Mouse (Mus musculus): Measurements from ENCODE around the gene Miox.

Gene Miox

GRCm38 (mm10) chr15:89314511-89315189 lies 19.5 kb upstream of the Miox start:
- in situ Hi-C loops (cut with MboI; ENCODE audit: unreplicated experiment in 2 of 2) = loop anchor here in 1 of 2 experiments (5.0 kb wide), 1 partner anchor 58 kb away; the partner anchor contains the start of gene Sco2

- in situ Hi-C loops (cut with MboI; ENCODE audit: unreplicated experiment in 2 of 2) = no loop called here
Measured at GRCm38 (mm10) chr15:89315190-89315731, 18.9 kb upstream of the Miox start, which contains the start of gene Sbf1. Sbf1 (minus strand) TSS chr15:89315311.

- in situ Hi-C loops (cut with MboI; ENCODE audit: unreplicated experiment in 2 of 2) = no loop called here
Measured at GRCm38 (mm10) chr15:89316146-89316545, 18.1 kb upstream of the Miox start.

GRCm38 (mm10) chr15:89321264-89321663 lies 12.9 kb upstream of the Miox start:
- in situ Hi-C loops (cut with MboI; ENCODE audit: unreplicated experiment in 2 of 2) = no loop called here

DNA sequence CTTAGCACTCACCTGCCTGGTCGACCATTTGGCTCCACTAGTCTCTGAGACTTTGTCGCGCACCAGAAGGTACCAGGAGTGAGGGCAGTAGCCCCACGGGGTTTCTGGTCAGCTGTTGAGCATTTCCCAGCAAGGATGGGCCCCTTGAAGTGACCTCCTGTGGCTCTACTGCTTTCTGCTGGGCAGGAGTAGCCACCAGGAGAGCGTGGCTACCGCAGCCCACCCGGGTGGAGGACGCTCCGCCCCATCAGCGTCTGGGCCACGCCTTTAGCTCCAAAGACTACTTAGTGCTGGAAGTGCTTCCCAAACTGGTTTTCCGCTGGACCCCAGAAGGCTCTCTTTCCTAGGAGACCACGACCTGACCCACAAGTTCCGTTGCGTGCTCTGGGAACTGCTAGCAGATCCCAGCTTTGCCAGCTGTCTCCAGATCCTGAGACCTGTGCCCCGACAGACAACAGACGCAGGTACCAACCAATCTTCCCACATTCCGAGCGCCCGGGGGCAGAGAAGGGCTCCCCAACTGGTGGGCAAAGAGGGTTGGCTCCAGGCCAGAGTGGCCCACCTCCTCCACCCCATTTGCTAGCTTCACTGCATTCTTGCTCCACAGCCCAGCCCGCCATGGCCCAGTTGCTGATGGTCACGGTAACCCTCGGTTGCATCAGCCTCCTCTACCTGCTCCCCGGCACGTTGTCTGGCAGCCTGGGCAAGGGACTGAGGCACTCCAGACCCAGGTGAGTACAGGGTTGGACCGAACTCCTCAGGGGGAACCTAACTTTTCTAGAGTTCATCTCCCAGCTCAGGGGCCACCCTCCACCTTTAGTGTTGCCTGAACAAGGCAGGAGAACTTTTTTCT lies 11.3 kb upstream of the Miox start, which contains the start of gene Adm2:
Gene Adm2 (plus strand): TSS at position 51 of the 853 bp plus-strand sequence.
- in situ Hi-C loops (cut with MboI; ENCODE audit: unreplicated experiment in 2 of 2) = no loop called here

DNA sequence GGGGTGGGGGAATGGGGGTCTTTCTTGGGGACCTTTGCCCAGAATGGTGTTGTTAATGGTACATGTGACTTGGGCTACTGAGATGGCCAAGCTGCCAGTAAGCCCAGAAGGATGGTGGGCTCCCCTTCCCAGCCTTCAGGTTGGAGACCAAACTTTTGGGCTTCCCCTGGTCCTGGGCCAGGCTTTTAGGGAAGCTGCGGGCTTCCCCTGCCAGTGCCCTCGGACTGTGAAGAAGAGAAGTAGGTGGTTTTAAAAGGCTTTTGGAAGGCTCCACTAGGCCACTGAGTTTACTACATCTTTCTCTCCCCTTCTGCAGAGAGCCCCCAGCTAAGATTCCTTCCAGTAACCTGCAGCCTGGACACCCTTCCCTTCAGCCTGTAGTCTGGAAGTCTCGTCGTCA lies 10.5 kb upstream of the Miox start:
- in situ Hi-C loops (cut with MboI; ENCODE audit: unreplicated experiment in 2 of 2) = no loop called here

GRCm38 (mm10) chr15:89326441-89326840 lies 7.8 kb upstream of the Miox start:
- in situ Hi-C loops (cut with MboI; ENCODE audit: unreplicated experiment in 2 of 2) = no loop called here

GRCm38 (mm10) chr15:89334774-89335537 lies 758 bp downstream of the Miox start:
- in situ Hi-C loops (cut with MboI; ENCODE audit: unreplicated experiment in 2 of 2) = no loop called here

DNA sequence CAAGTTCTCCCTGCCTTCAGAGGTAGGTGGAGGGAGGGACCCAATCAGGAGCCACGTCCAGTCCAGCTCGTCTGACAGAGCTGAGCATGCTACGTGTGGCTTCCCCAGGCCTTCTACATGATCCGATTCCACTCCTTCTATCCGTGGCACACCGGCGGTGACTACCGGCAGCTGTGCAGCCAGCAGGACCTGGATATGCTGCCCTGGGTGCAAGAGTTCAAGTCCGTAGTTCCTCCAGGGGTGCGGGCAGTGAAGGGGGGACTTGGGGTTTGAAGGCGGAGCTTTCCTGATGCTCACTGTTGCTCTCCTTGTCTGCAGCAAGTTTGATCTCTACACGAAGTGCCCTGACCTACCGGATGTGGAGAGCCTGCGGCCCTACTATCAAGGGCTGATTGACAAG lies 2.2 kb downstream of the Miox start:
- in situ Hi-C loops (cut with MboI; ENCODE audit: unreplicated experiment in 2 of 2) = no loop called here

- in situ Hi-C loops (cut with MboI; ENCODE audit: unreplicated experiment in 2 of 2) = loop anchor here in 1 of 2 experiments (5.0 kb wide), 1 partner anchor 32 kb away; no protein-coding TSS in a partner anchor
Measured at GRCm38 (mm10) chr15:89339696-89340095, 5.5 kb downstream of the Miox start.

- in situ Hi-C loops (cut with MboI; ENCODE audit: unreplicated experiment in 2 of 2) = loop anchor here in 1 of 2 experiments (5.0 kb wide), 1 partner anchor 33 kb away; no protein-coding TSS in a partner anchor
Measured at GRCm38 (mm10) chr15:89340136-89340535, 5.9 kb downstream of the Miox start.

GRCm38 (mm10) chr15:89341678-89342077 lies 7.5 kb downstream of the Miox start:
- in situ Hi-C loops (cut with MboI; ENCODE audit: unreplicated experiment in 2 of 2) = loop anchor here in 1 of 2 experiments (5.0 kb wide), 1 partner anchor 34 kb away; no protein-coding TSS in a partner anchor

DNA sequence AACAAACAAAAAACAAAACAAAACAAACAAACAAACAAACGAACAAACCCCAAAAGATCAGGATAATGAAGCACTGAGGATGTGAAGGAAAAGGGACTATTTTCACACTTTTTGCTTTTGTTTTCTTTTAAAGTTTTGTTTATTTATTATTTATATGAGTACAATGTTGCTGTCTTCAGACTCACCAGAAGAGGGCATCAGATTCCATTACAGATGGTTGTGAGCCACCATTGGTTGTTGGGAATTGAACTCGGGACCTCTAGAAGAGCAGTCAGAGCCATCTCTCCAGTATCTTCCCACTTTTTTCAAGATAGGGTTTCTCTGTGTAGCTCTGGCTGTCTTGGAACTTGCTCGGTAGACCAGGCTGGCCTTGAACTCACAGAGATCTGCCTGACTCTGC lies 9.1 kb downstream of the Miox start:
- in situ Hi-C loops (cut with MboI; ENCODE audit: unreplicated experiment in 2 of 2) = loop anchor here in 1 of 2 experiments (5.0 kb wide), 1 partner anchor 36 kb away; no protein-coding TSS in a partner anchor

GRCm38 (mm10) chr15:89350447-89350846 lies 16.2 kb downstream of the Miox start:
- in situ Hi-C loops (cut with MboI; ENCODE audit: unreplicated experiment in 2 of 2) = loop anchor here in 1 of 2 experiments (10.0 kb wide), 1 partner anchor 136 kb away; the partner anchor contains the start of gene Ppp6r2

DNA sequence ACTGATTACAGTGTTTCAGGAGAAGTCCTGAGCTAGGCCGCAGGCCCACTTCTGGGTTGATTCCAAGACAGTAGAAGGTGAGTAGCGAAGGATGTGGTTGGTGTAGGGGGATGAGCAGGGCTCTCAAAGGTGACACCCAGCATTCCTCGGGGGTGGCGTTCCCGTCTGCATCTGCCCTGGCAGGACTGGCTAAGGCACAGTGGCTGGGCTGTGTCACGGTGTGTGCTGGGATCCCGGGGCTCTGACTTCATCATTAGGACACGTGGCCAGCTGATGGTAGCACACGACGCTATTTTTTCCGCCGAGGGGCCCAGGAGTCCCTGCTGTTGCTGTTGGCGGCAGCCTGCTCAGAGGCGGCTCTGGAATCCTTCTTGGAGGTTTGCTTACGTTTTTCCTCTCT lies 17.1 kb downstream of the Miox start:
- in situ Hi-C loops (cut with MboI; ENCODE audit: unreplicated experiment in 2 of 2) = loop anchor here in 1 of 2 experiments (10.0 kb wide), 1 partner anchor 137 kb away; the partner anchor contains the start of gene Ppp6r2

GRCm38 (mm10) chr15:89352054-89352453 lies 17.9 kb downstream of the Miox start:
- in situ Hi-C loops (cut with MboI; ENCODE audit: unreplicated experiment in 2 of 2) = loop anchor here in 1 of 2 experiments (10.0 kb wide), 1 partner anchor 137 kb away; the partner anchor contains the start of gene Ppp6r2

DNA sequence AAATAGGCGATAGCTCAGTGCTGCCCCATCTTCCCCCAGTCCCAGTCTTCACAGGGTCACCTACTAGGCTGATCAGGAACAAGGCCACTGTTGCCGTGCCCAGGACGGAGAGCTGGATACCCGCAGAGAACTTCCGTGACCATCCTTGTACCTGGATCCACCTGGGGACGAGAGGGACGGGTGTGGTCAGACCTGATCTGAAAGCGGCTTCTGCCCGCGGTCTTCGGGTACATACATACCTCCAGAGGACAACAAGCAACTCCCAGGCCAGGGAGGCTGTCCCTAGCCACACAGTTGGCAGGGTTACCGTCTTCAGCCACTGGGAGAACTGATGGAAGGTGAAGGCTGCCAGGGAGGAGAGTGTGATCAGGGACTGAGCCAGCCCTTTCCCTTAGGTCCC lies 18.6 kb downstream of the Miox start:
- in situ Hi-C loops (cut with MboI; ENCODE audit: unreplicated experiment in 2 of 2) = loop anchor here in 1 of 2 experiments (10.0 kb wide), 1 partner anchor 138 kb away; the partner anchor contains the start of gene Ppp6r2

DNA sequence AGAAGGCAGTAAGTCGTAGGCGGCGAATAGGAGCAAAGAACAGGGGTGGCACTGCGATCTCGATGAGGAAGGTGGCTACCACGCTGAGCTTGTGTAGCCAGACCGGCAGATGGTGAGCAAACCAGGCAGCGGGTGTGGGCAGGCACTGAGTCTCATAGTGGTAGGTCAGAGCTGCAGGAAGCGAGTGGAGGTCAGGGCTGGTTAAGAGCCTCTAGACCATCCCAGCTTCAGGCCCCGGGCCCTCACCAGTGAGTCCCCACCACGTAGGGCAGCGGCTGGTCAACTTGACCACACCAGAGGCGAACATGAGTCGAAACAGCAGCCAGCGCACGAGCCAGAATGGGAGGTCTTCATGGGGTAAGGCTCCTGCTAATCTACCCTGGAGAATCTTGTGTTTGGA lies 19.6 kb downstream of the Miox start:
- in situ Hi-C loops (cut with MboI; ENCODE audit: unreplicated experiment in 2 of 2) = loop anchor here in 1 of 2 experiments (10.0 kb wide), 1 partner anchor 139 kb away; the partner anchor contains the start of gene Ppp6r2

DNA sequence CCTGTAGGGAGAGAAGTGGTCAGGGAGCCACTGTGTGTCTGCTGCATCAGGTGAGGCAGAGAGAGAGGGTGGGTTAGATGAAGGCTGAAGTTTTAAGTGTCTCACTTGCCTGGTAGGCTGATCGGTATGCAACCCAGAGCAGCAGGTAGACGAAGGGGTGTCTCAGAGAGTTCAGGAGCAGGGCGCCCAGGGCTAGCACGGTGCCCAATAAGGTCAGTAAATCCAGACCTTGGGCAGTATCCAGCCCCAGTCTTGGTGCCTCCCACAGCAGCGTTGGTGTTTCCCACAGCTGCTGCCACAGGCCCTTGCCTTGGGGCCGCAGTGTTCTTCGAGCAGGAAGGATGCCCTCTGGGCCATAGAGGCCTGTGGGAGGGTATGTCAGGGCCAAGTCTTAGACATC lies 20.3 kb downstream of the Miox start:
- in situ Hi-C loops (cut with MboI; ENCODE audit: unreplicated experiment in 2 of 2) = loop anchor here in 1 of 2 experiments (10.0 kb wide), 1 partner anchor 140 kb away; the partner anchor contains the start of gene Ppp6r2

Data from v-Abl transformed pro-B cells (cell line).